Mouse (Mus musculus) layer of hippocampus, adult 9-11 months (tissue): Measurements from ENCODE around the gene Lingo1.

Experiments
- DNase-seq: peaks from one replicate; pipeline ENCODE4 v3.0.0; 2022

Gene Lingo1

GRCm38 (mm10) chr9:56775161-56775934 lies 20.9 kb downstream of the Lingo1 start:
- no peak for DNase-seq

GRCm38 (mm10) chr9:56774231-56774630 lies 22.0 kb downstream of the Lingo1 start:
- peak; percentile 65 for DNase-seq

- DNase-seq, result no peak
Observed at GRCm38 (mm10) chr9:56773666-56774065, 22.6 kb downstream of the Lingo1 start.

- no peak for DNase-seq
Observed at GRCm38 (mm10) chr9:56767653-56768136, 28.6 kb downstream of the Lingo1 start.

- no peak for DNase-seq
Observed at GRCm38 (mm10) chr9:56766629-56767357, 29.5 kb downstream of the Lingo1 start.

- peak; percentile 80 for DNase-seq
Observed at GRCm38 (mm10) chr9:56762106-56762562, 34.1 kb downstream of the Lingo1 start.

GRCm38 (mm10) chr9:56757791-56758190 lies 38.5 kb downstream of the Lingo1 start:
- DNase-seq, result no peak

GRCm38 (mm10) chr9:56755119-56755518 lies 41.1 kb downstream of the Lingo1 start:
- DNase-seq, result no peak

GRCm38 (mm10) chr9:56753386-56753785 lies 42.9 kb downstream of the Lingo1 start:
- DNase-seq, result no peak

- no peak for DNase-seq
Observed at GRCm38 (mm10) chr9:56748056-56748455, 48.2 kb downstream of the Lingo1 start.

GRCm38 (mm10) chr9:56746926-56747294 lies 49.4 kb downstream of the Lingo1 start:
- DNase-seq, result no peak

- no peak for DNase-seq
Observed at GRCm38 (mm10) chr9:56746195-56746925, 49.9 kb downstream of the Lingo1 start.

GRCm38 (mm10) chr9:56744369-56744768 lies 51.9 kb downstream of the Lingo1 start:
- DNase-seq, result no peak

- DNase-seq, result peak; percentile 56
Observed at GRCm38 (mm10) chr9:56739181-56739737, 57.0 kb downstream of the Lingo1 start.

GRCm38 (mm10) chr9:56738261-56739171 lies 57.8 kb downstream of the Lingo1 start:
- DNase-seq, result peak; percentile 58

- DNase-seq, result no peak
Observed at GRCm38 (mm10) chr9:56734398-56734797, 61.9 kb downstream of the Lingo1 start.

GRCm38 (mm10) chr9:56730997-56731396 lies 65.3 kb downstream of the Lingo1 start:
- no peak for DNase-seq

- no peak for DNase-seq
Observed at GRCm38 (mm10) chr9:56729145-56729544, 67.1 kb downstream of the Lingo1 start.

- DNase-seq, result peak; percentile 69
Observed at GRCm38 (mm10) chr9:56727703-56728684, 68.3 kb downstream of the Lingo1 start.

- peak; percentile 56 for DNase-seq
Observed at GRCm38 (mm10) chr9:56725814-56726213, 70.5 kb downstream of the Lingo1 start.
